Mouse (Mus musculus) cerebellum, adult 2 months (tissue): ENCODE data around the gene Slc1a3.

Experiments used
- CTCF ChIP-seq: fragments of 200-500 bp; IDR thresholded peaks from 2 replicates; pipeline ENCODE4 v1.5.1; 2011; ENCODE audit warnings: low read depth, mild to moderate bottlenecking, control low read depth, low read length, moderate library complexity, borderline replicate concordance; ENCODE audit not compliant: insufficient read depth
- POLR2A ChIP-seq: fragments of 200-500 bp; IDR thresholded peaks from 2 replicates; pipeline ENCODE4 v1.6.1; 2011; ENCODE audit warnings: low read length, control low read depth, borderline replicate concordance; ENCODE audit not compliant: insufficient read depth

- TF ChIP-seq CTCF, result no peak
- no peak for TF ChIP-seq POLR2A
These were observed 50.6 kb downstream of the Slc1a3 start for GRCm38 (mm10) chr15:8659977-8660376.
